2 mouse cellular contexts compared by ENCODE assay signal in the genomic region with DNA sequence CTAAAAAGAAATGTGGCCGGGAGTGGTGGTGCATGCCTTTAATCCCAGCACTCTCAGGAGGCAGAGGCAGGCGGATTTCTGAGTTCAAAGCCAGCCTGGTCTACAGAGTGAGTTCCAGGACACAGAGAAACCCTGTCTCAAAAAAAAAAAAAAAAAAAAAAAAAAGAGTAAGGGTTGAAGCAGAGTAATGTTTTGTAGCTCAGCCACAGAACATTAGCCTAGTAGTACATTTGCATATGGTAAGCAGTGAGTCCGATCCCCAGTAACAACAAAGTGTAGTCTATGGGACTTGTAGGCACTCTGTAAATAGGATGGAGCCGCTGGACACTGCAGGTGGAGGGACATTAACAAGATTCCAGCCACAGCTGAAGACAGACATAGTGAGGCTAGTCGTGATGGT.
TF ChIP-seq lines count a peak whose summit lies in the region.

No protein-coding gene starts in this region.

TF ChIP-seq in CH12.LX, 34 proteins besides CTCF, POLR2A, EP300 and RAD21:
- TF ChIP-seq CHD1 (IDR thresholded peaks at IDR 0.05; ENCODE audit: low read depth, low read length) (no peak), ZNF384 (IDR thresholded peaks at IDR 0.05; ENCODE audit: low read depth, low read length) (peak; percentile 53; the same call in 1 of the 2 replicates), ZMIZ1 (IDR thresholded peaks at IDR 0.05; ENCODE audit: low read depth, low read length) (no peak), ETS1 (conservative IDR thresholded peaks at IDR 0.05; ENCODE audit: low read depth, low read length) (no peak)

TF ChIP-seq in MEL, 35 proteins besides CTCF, POLR2A, EP300 and RAD21:
- peak; percentile 53; the same call in 1 of the 2 replicates for TF ChIP-seq ZNF384 (IDR thresholded peaks at IDR 0.05; ENCODE audit: low read depth, low read length)
- TF ChIP-seq GATA1 (IDR thresholded peaks at IDR 0.05; ENCODE audit: low read depth, low read length): no peak
TF ChIP-seq in MEL: peak in this region for 1.
